In the genomic region with DNA sequence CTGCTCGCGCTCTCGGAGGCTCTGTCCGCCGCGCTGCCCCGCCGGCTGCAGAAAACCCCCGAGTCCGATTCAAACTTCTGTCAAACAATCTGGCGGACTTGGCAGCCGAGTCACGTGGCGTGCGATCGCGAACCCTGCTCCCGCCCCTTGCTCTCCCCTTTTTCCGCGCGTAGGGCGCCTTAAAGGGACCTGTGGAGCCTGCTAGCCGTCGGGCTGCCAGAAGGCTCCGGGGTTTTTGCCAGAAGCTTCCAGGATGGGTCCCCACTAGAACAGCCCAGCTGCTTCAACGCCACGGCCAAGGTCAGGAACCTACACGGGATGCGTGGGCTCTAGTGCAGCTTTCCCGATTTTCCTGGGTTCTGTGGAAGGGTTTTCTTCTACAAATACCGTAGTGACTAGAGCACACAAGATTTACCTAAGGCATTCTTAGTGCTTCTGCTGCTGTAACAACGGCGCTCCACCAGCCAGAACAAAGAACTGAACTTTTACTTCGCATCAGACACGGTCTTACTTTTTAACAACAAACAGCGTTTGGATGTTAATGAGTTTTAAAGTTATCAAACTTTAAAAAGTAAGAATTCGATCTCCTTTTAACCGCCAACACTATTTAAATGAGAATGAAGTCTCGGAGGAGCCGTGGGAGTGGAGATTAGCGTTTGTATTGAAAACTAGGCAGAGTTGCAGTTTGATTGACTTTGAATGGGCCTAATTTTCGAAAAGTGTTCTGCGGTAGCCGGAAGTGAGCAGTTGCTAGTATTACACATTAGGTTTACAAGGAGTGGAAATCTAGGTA, we compare ENCODE assay signal across 8 mouse cellular contexts. TPM values are rescaled to one million over a fixed set of nuclear protein-coding genes. Genes with fewer than 3 reads are reported as not detected.
DNase-seq lines count a peak whose midpoint lies in the region; ATAC-seq and TF ChIP-seq lines count a peak whose summit lies in the region.

A gene (minus strand): TSS at position 91 of the 793 bp plus-strand sequence.

- DNase-seq in liver, adult 2 months (ENCODE audit: extremely low read depth, low read depth, low spot score), result peak; percentile 35
- DNase-seq in liver (no peak), MN1 (ENCODE audit: low spot score) (no peak)
- peak; percentile 68 for DNase-seq in embryo, embryonic 10.5 days (ENCODE audit: low spot score)
- DNase-seq in lung, postnatal 4 days, result peak; percentile 49 to 56

- no peaks in the 10 kb centered on the region for H3K9me3 ChIP-seq in heart, embryonic 12.5 days (replicated peaks)
- H3K9me3 ChIP-seq in kidney, embryonic 14.5 days (ENCODE audit: control insufficient read depth, low read length), result no peaks in the 10 kb centered on the region
- no peaks in the 10 kb centered on the region for H3K9me3 ChIP-seq in stomach, embryonic 14.5 days (ENCODE audit: control insufficient read depth, low read depth, low read length)

- H3K4me1 ChIP-seq in liver, adult 2 months (ENCODE audit: control insufficient read depth, insufficient read depth, low read length), result no peaks in the 10 kb centered on the region
- peaks cover 10% of the 10 kb centered on the region; the same call in 1 of the 2 replicates for H3K4me1 ChIP-seq in heart, embryonic 12.5 days (replicated peaks)
- peaks cover 4% of the 10 kb centered on the region; the same call in 1 of the 2 replicates for H3K4me1 ChIP-seq in kidney, embryonic 14.5 days (ENCODE audit: control insufficient read depth, insufficient read depth, low read length)
- H3K4me1 ChIP-seq in stomach, embryonic 14.5 days (ENCODE audit: control insufficient read depth, insufficient read depth, low read length), result peaks cover 7% of the 10 kb centered on the region; the same call in 1 of the 2 replicates

- no peak for TF ChIP-seq CTCF in liver, adult 2 months (IDR thresholded peaks at IDR 0.05; ENCODE audit: low read depth, low read length)

- H3K9ac ChIP-seq in liver, adult 2 months (ENCODE audit: low read depth, low read length), result 0 out of 2 replicates have a peak within 1 kb of the TSS, but pooled peaks have one; percentile 3
- peak within 1 kb of the TSS; percentile 63 for H3K9ac ChIP-seq in heart, embryonic 12.5 days
- H3K9ac ChIP-seq in kidney, embryonic 14.5 days (ENCODE audit: low read depth, low read length), result peak within 1 kb of the TSS; percentile 56
- H3K9ac ChIP-seq in stomach, embryonic 14.5 days (replicated peaks; ENCODE audit: low read depth, low read length), result peak within 1 kb of the TSS; percentile 11; the same call in 1 of the 2 replicates

- H3K79me2 ChIP-seq in liver, adult 2 months (ENCODE audit: control insufficient read depth, insufficient read depth, low read length), result no peaks in the 10 kb centered on the region

- no peaks in the 10 kb centered on the region for H3K36me3 ChIP-seq in liver, adult 2 months (ENCODE audit: control insufficient read depth, insufficient read depth, low read length)
- H3K36me3 ChIP-seq in heart, embryonic 12.5 days, result no peaks in the 10 kb centered on the region
- H3K36me3 ChIP-seq in kidney, embryonic 14.5 days (ENCODE audit: control insufficient read depth, insufficient read depth, low read length), result no peaks in the 10 kb centered on the region
- H3K36me3 ChIP-seq in stomach, embryonic 14.5 days (ENCODE audit: control insufficient read depth, insufficient read depth, low read length), result no peaks in the 10 kb centered on the region

- H3K4me3 ChIP-seq in liver, adult 2 months (ENCODE audit: insufficient read depth, low read depth, low read length), result peak within 1 kb of the TSS; percentile 19; the same call in 1 of the 2 replicates
- H3K4me3 ChIP-seq in heart, embryonic 12.5 days, result peak within 1 kb of the TSS; percentile 57
- H3K4me3 ChIP-seq in kidney, embryonic 14.5 days (ENCODE audit: low read length), result peak within 1 kb of the TSS; percentile 53
- H3K4me3 ChIP-seq in stomach, embryonic 14.5 days (ENCODE audit: low read depth, low read length), result peak within 1 kb of the TSS; percentile 42

- peak within 1 kb of the TSS; percentile 92 for H3K4me2 ChIP-seq in heart, embryonic 12.5 days
- H3K4me2 ChIP-seq in kidney, embryonic 14.5 days (replicated peaks; ENCODE audit: low read depth, low read length), result peak within 1 kb of the TSS; percentile 80
- H3K4me2 ChIP-seq in stomach, embryonic 14.5 days (replicated peaks; ENCODE audit: low read depth, low read length), result peak within 1 kb of the TSS; percentile 60

- WGBS in liver, adult 2 months, result 12% methylated on average over 44 of the region's 44 CpGs
- 6% methylated on average over 44 of the region's 44 CpGs for WGBS in heart, embryonic 12.5 days
- 3% methylated on average over 42 of the region's 44 CpGs for WGBS in kidney, embryonic 14.5 days
- 5% methylated on average over 44 of the region's 44 CpGs for WGBS in stomach, embryonic 14.5 days

- H3K27ac ChIP-seq in liver, adult 2 months (replicated peaks; ENCODE audit: insufficient read depth, low read depth, low read length), result no peak within 1 kb of the TSS
- H3K27ac ChIP-seq in heart, embryonic 12.5 days (ENCODE audit: poor library complexity, severe bottlenecking), result no peak within 1 kb of the TSS
- 0 out of 2 replicates have a peak within 1 kb of the TSS, but pooled peaks have one; percentile 13 for H3K27ac ChIP-seq in kidney, embryonic 14.5 days (ENCODE audit: low read depth, low read length)
- H3K27ac ChIP-seq in stomach, embryonic 14.5 days (ENCODE audit: low read length), result no peak within 1 kb of the TSS

- TF ChIP-seq POLR2A in liver, adult 2 months (IDR thresholded peaks at IDR 0.05; ENCODE audit: extremely low read depth, insufficient read depth, low read length), result no peak

- ATAC-seq in heart, embryonic 12.5 days (ENCODE audit: insufficient number of reproducible peaks, low FRiP score), result no peak
- ATAC-seq in kidney, embryonic 14.5 days (ENCODE audit: low FRiP score, low TSS enrichment), result peak; percentile 64
- ATAC-seq in stomach, embryonic 14.5 days (ENCODE audit: insufficient number of reproducible peaks, insufficient read depth, low FRiP score, low read depth), result no peak

- H3K27me3 ChIP-seq in liver, adult 2 months (ENCODE audit: control insufficient read depth, insufficient read depth, low read length), result peaks cover 5% of the 10 kb centered on the region; the same call in 1 of the 2 replicates
- peaks cover 64% of the 10 kb centered on the region for H3K27me3 ChIP-seq in heart, embryonic 12.5 days (replicated peaks)
- H3K27me3 ChIP-seq in kidney, embryonic 14.5 days (ENCODE audit: control insufficient read depth, insufficient read depth, low read length), result peaks cover 24% of the 10 kb centered on the region
- H3K27me3 ChIP-seq in stomach, embryonic 14.5 days (ENCODE audit: control insufficient read depth, insufficient read depth, low read length), result peaks cover 10% of the 10 kb centered on the region

RNA-seq across cellular contexts. Expression of the gene that starts here (rescaled TPM):
- 0.09 TPM in 1 of 2 replicates, not detected in the other for total RNA-seq in liver, adult 2 months (2014; rRNA removed)
- 0.06 and 0.09 TPM in 2 replicates for polyA plus RNA-seq in liver, adult 2 months (2012; rRNA removed)
- polyA plus RNA-seq in heart, embryonic 12.5 days (2016; fragmentation: Nextera tagmentation; extraction: Ambion mirVana), result 3.2 and 3.3 TPM in 2 replicates
- polyA plus RNA-seq in kidney, embryonic 14.5 days (2014; fragmentation: Nextera tagmentation; extraction: Ambion mirVana), result 2.9 and 4.7 TPM in 2 replicates
- 0.24 and 0.30 TPM in 2 replicates for polyA plus RNA-seq in stomach, embryonic 14.5 days (2014; fragmentation: Nextera tagmentation; extraction: Ambion mirVana)

Comparison
In these comparisons a context has a peak if more than half of its experiments do, and no peak if none do; other contexts are left out.
1. Peak in DNase-seq, H3K4me3 ChIP-seq and H3K9ac ChIP-seq in liver, adult 2 months; RNA of the gene not detected or under 1 TPM.
2. DNase-seq: peak in embryo, embryonic 10.5 days (single experiment) and lung, postnatal 4 days (2 of 2); none in liver (single experiment) and MN1 (single experiment).
3. H3K9ac ChIP-seq: peak in every context shown above with its lines; median percentile 63 in heart, embryonic 12.5 days; 56 in kidney, embryonic 14.5 days; 11 in stomach, embryonic 14.5 days; 3 in liver, adult 2 months.
4. Peak in every context shown above with its lines, with median percentiles within 50 percentile points of each other: H3K4me3 ChIP-seq and H3K4me2 ChIP-seq.